Mouse (Mus musculus) kidney, adult 18-20 months (tissue): ENCODE measurements at regions not wholly inside any gene's neighbourhood (a gene's known extent, or its start where the extent isn't known, plus 50 kb on each side); places are given as distances from the start of the nearest gene placed in this dataset.

Experiments
- DNase-seq: peaks from one replicate; pipeline ENCODE4 v3.0.0; 2021

DNA sequence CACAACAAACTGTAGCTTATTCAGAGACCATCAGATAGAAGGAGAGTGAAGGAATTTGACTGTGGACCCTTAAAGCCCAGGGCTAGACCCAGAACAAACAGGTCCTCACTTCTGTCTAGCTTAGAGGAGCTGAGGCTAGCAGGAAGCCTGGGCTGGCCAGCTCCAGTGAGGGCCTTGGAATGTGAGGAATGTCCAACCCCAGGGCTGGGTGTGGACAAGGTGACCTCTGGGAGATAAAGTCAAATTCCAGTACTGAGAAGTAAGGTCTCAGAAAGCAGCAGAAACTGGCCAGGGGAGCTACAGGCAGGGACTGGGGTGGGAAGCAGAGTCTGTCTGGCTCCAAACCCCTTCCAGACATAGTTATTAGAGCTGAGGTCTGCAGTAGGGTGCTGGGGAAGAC, 51.0 kb upstream of the Ssbp3 start:
- DNase-seq = peak; percentile 56

DNA sequence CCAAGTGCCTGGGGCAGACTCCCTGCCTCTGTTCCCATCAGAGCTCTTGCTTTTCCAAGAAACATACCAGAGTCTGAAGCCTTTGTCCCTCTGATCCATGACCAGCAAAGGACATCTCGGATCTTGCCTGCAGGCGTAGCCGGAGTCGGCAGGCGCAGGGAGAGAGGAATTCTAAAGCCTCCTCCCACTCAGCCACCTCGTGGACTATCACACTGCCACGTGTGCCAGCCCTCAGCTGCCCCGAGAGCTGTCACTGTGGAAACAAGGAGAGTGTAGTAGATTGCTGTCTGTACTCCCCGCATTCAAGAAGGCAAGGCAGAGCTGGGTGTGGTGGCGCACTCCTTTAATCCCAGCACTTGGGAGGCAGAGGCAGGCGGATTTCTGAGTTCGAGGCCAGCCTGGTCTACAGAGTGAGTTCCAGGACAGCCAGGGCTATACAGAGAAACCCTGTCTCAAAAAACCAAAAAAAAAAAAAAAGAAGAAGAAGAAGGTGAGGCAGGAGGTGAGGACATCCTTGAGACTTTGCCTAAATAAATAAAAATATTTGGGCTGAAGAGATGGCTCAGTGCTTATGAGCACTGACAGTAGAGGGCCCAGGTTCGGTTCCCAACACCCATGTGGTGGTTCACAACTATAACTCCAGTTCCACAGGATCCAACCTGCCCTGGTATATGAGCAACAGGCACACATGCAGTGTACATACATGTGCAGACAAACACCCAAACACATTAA, 52.0 kb upstream of the Ssbp3 start:
- DNase-seq = no peak

DNA sequence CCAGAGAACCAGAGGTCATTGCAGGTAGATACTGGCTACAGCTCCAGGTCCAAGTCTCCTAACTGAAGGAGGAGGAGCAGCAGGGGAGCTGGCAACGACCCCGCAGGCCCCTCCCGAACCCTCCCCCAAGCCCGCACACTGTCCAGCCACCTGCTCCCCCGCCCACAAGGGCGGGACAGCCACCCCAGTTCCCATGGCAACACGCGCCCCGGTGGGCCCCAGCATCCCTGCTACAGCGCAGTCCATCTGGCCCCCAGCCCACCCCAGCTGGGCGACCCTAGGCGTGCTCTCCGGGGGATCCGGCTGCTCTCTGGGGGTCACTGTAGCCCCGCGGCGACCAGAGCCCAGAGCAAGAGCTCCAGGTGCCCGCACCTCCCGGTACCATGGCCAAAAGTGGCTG, 51.0 kb upstream of the Acot11 start:
- DNase-seq = no peak

DNA sequence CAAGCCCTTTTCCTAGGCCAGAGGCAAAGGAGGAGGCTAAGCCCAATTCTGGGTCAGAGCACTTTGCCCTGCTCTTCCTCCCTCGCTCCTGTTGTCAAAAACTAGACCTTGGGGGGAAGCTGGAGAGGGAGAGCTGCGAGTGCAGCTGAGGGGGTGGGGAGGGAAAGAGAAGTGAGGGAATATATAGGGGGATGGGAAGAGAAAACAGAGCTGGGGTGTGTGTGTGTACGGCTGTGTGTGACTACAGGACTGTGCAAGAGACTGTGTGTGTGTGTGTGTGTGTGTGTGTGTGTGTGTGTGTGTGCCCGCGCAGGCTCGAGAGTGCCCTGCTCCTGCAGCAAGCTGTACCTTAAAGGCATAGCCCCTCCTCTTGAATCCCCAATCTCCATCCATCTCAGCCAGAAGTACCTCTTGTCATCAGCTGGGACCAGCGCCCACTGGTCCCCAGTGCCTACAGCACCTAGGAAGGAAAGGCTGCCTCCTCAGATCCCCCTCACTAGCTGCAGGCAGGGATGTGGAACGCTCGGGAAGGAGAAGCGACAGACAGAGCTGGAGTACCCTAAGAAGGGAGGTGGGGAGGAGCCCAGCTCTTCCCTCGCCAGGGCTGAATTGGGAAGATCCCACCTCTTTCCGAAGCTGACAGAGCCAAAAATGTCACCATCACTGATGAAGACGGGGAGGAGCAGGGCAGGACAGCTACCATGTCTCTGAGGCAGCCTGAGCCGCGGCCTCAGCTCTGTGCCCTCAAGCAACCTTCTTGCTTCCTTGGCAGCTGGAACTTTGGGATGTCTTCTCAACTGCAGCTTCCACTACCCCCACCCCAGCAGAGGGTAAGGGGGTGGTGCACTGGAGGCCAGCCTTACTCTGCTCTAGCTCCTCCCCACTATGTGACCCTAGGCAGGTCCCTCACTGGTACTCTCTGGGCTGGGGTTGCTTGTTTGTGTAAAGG, 49.8 kb upstream of the Acot11 start:
- no peak for DNase-seq
